Mouse (Mus musculus): ENCODE measurements around the gene Slc15a5. TPM values are rescaled to one million over a fixed set of nuclear protein-coding genes. Genes with fewer than 3 reads are reported as not detected.
"Not testable (repeated sequence)": the region's sequence is repeated elsewhere in the genome, so short reads cannot be mapped to it uniquely, and the experiment has no call there.

The Slc15a5 gene
- not detected in 2 replicates for polyA plus RNA-seq (2015; fragmentation: Nextera tagmentation; extraction: Ambion mirVana)

DNA sequence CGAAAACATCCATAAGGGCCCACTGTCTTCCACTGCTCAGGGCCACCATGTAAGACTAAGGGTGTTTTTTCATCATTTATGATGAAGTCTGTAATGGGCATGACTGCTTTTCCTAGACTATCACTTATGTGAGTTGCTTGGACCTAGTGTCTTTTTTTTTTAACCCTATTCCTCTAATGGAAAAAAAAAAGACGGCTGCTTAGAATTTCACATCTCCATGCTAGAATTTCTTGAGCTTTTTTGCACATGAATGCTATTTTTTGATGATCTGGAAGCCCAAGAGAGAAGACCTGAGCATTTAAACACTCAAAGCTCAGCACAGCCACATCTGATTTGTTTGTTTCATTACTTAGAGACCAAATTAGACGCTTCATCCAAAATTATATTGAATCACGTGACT lies at the start of gene Slc15a5:
TSS of gene Slc15a5 (minus strand) at position 101 of the 400 bp plus-strand sequence.
- WGBS = 88% methylated on average over 4 of the region's 4 CpGs
- H3K4me1 ChIP-seq (replicated peaks) = no peaks in the 10 kb centered on the region
- no peak for ATAC-seq

DNA sequence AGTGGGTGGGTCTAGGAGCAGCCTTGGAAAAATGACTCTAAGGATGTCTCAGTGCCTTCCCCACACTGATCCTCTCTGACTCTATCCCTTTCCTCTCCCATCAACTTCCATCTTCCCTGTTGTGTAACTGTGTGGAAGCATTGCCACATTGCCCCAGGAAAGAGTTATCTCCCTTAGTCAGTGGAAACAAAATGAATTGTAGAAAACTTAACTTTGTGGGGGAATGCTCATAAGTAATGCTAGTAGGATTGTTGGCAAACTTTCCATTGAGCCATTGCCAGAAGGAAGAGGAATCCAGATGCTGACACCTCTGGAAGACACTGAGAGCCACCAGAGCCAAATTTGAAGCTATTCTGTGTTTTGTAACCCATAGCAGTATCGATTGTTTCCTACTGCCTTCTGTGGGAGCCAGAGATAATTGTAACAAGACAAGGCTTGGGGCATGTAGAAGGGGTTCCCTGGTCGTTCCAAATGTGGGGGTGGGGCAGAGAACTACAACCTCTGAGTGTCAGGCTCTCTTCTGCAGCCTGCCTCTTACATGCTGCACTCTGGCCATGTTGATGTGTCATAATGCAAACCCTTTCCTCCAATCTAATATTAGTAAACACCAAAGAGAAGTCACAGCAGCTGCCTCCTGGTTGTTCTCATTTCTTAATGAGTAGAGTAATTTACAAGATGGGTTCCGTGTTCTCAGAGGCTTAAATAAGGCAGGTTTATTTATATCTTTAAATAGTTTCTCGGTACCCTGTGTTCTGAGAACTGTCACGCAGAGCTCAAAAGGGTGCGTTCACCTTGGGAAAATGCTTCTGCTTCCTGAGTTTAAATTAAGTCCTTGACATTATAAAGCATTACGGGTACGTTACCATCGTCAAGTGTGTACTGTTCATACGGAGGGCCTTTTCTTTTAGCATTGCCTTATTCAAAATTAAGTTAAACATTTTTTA lies 48.9 kb upstream of the Slc15a5 start:
- no peak for ATAC-seq
- Histone ChIP-seq H3K36me3 (no peaks in the 10 kb centered on the region), H3K4me1 (replicated peaks) (no peaks in the 10 kb centered on the region), H3K27me3 (replicated peaks) (no peaks in the 10 kb centered on the region), H3K9me3 (no peaks in the 10 kb centered on the region), H3K4me3 (replicated peaks) (no peak overlapping the region), H3K4me2 (replicated peaks) (no peak overlapping the region), H3K9ac (no peak overlapping the region), H3K27ac (no peak overlapping the region)
- WGBS = 56% methylated on average over 10 of the region's 10 CpGs

More for the DNA sequence above, at the start of gene Slc15a5:
- H3K27me3 ChIP-seq (replicated peaks) = no peaks in the 10 kb centered on the region
- no peak within 1 kb of the TSS for H3K9ac ChIP-seq
- no peak within 1 kb of the TSS for H3K4me3 ChIP-seq (replicated peaks)
- H3K36me3 ChIP-seq = no peaks in the 10 kb centered on the region
- no peak within 1 kb of the TSS for H3K4me2 ChIP-seq (replicated peaks)
- no peak within 1 kb of the TSS for H3K27ac ChIP-seq
- no peaks in the 10 kb centered on the region for H3K9me3 ChIP-seq

DNA sequence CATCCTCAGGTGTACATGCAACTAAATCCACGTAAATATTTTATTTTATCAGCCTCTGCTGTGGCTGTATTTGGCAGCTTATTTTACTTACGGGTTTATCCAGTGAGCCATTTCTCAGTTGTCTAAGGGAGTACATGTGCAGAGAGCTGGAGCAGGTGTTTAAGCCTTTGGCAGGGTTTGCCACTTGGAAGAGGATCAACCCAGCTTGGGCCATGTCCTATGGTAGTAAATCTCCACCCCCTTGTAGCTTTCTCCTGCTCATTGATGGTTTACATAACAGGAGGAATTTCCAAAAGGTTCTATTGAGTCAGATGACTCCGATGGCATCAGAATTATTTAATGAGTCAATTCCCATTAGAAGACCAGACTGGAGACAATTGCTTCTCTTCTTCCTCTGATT lies 37.8 kb upstream of the Slc15a5 start:
- H3K9me3 ChIP-seq = no peaks in the 10 kb centered on the region
- 75% methylated on average over 3 of the region's 3 CpGs for WGBS
- no peaks in the 10 kb centered on the region for H3K36me3 ChIP-seq
- H3K27ac ChIP-seq = no peak overlapping the region
- H3K27me3 ChIP-seq (replicated peaks) = no peaks in the 10 kb centered on the region
- no peaks in the 10 kb centered on the region for H3K4me1 ChIP-seq (replicated peaks)
- no peak overlapping the region for H3K9ac ChIP-seq
- no peak overlapping the region for H3K4me2 ChIP-seq (replicated peaks)
- ATAC-seq = no peak
- H3K4me3 ChIP-seq (replicated peaks) = no peak overlapping the region

DNA sequence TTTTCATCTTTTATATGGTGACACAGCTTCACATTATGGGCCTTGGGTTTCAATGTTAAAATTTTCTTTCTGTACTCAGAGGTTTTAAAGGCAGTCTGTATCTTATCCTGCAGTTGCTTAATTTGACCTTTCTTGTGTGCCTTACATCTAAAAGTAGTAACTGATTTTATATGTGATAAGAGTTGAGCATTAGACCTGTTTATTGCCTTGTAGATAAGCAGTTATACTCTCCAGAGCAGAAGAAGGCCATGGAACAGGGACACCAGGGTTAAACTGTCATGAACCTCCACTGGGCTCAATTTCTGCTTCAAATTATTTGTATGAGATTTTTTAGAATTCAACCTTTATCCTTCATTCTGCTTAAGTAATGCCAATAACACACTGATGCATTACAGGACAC lies 24.8 kb upstream of the Slc15a5 start:
- H3K27ac ChIP-seq = no peak overlapping the region
- no peaks in the 10 kb centered on the region for H3K9me3 ChIP-seq
- no peak overlapping the region for H3K9ac ChIP-seq
- H3K4me3 ChIP-seq (replicated peaks) = no peak overlapping the region
- H3K4me2 ChIP-seq (replicated peaks) = no peak overlapping the region
- peak; percentile 87 for ATAC-seq
- H3K36me3 ChIP-seq = no peaks in the 10 kb centered on the region
- H3K27me3 ChIP-seq (replicated peaks) = no peaks in the 10 kb centered on the region
- no peaks in the 10 kb centered on the region for H3K4me1 ChIP-seq (replicated peaks)

DNA sequence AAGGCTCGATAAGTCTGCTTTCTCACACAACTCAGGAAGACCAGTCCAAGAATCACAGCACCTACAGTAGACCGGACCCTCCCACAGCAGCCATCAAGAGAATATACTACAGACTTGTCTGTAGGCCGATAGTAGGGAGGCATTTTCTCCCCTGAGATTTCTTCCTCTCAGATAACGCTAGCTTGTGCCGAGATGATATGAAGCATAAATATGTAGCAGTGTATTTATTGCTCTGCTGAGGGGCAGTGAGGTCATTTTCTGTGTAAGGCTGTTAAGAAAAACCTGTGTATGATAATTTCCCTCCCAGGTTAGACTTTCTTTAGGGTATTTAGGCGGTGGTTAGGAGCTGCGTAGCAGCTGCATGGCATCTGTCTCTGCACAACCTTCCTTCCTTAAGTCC lies 23.2 kb upstream of the Slc15a5 start:
- Histone ChIP-seq H3K36me3 (no peaks in the 10 kb centered on the region), H3K4me1 (replicated peaks) (no peaks in the 10 kb centered on the region), H3K27me3 (replicated peaks) (no peaks in the 10 kb centered on the region), H3K27ac (no peak overlapping the region), H3K9me3 (no peaks in the 10 kb centered on the region), H3K9ac (no peak overlapping the region), H3K4me2 (replicated peaks) (no peak overlapping the region), H3K4me3 (replicated peaks) (no peak overlapping the region)
- 53% methylated on average over 7 of the region's 7 CpGs for WGBS
- peak; percentile 66; the same call in 1 of the 2 replicates for ATAC-seq

DNA sequence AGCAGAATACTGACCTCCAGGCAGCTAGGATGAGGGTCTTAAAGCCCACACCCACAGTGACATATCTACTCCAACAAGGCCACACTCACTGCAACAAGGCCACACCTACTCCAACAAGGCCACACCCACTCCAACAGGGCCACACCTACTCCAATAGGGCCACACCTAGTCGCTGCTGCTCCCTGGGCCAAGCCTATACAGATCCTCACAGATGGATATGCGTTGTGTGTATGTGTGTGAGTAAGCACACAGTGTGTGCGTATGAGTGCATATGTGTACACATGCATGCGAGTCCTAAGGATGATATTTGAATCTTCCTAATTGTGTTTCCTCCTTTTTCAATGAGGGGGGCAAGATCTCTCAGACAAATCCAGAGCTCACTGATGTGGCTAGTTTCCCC lies 22.1 kb upstream of the Slc15a5 start:
- H3K36me3 ChIP-seq = no peaks in the 10 kb centered on the region
- ATAC-seq = no peak; the same call in 1 of the 2 replicates
- no peak overlapping the region for H3K4me2 ChIP-seq (replicated peaks)
- 88% methylated on average over 4 of the region's 4 CpGs for WGBS
- no peaks in the 10 kb centered on the region for H3K27me3 ChIP-seq (replicated peaks)
- no peaks in the 10 kb centered on the region for H3K9me3 ChIP-seq
- no peak overlapping the region for H3K9ac ChIP-seq
- no peak overlapping the region for H3K4me3 ChIP-seq (replicated peaks)
- no peak overlapping the region for H3K27ac ChIP-seq
- no peaks in the 10 kb centered on the region for H3K4me1 ChIP-seq (replicated peaks)

DNA sequence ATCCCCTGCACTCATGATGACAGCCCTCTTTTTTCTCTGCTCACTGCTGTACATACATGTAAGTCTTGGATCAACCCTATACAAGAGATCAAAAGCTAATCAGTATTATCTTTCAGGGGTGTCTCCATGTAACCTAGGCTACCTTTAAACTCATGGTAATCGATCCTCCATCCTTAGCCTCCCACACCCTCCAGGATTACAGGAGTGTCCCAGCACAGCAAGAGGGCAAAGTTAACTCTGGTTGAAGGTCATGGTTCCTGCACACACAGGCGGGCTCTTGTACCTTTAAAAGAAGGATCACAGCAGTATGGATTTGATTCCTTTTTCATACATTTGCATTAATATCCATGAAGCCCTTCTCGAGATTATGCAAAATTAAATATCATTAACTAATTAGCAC lies 19.9 kb upstream of the Slc15a5 start:
- no peaks in the 10 kb centered on the region for H3K27me3 ChIP-seq (replicated peaks)
- WGBS = 70% methylated on average over 3 of the region's 3 CpGs
- no peak for ATAC-seq
- H3K9ac ChIP-seq = no peak overlapping the region
- H3K36me3 ChIP-seq = no peaks in the 10 kb centered on the region
- no peak overlapping the region for H3K4me2 ChIP-seq (replicated peaks)
- no peaks in the 10 kb centered on the region for H3K4me1 ChIP-seq (replicated peaks)
- H3K4me3 ChIP-seq (replicated peaks) = no peak overlapping the region
- H3K9me3 ChIP-seq = no peaks in the 10 kb centered on the region
- no peak overlapping the region for H3K27ac ChIP-seq

DNA sequence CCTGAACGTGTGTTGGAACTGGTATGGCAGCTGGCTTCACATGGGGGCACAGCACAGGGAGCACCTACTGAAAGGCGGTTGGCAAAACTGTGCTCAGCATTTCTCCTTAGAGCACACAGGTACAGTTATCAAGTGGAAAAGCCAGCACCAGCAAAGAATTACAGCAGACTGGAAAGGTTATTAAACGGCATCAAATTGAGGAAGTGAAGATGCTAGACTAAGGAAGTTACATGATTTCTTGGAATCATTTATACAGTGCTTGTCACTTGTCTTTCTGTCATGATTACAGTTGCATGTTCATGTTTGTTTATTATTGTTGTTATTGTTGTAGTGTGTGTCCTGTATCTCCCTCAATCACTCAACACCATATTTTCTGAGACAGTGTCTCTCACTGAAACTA lies 15.3 kb upstream of the Slc15a5 start:
- ATAC-seq = no peak
- WGBS = 84% methylated on average over 3 of the region's 3 CpGs
- no peaks in the 10 kb centered on the region for H3K36me3 ChIP-seq
- no peak overlapping the region for H3K27ac ChIP-seq
- no peak overlapping the region for H3K9ac ChIP-seq
- no peak overlapping the region for H3K4me3 ChIP-seq (replicated peaks)
- H3K4me1 ChIP-seq (replicated peaks) = no peaks in the 10 kb centered on the region
- no peaks in the 10 kb centered on the region for H3K9me3 ChIP-seq
- no peaks in the 10 kb centered on the region for H3K27me3 ChIP-seq (replicated peaks)
- H3K4me2 ChIP-seq (replicated peaks) = no peak overlapping the region

DNA sequence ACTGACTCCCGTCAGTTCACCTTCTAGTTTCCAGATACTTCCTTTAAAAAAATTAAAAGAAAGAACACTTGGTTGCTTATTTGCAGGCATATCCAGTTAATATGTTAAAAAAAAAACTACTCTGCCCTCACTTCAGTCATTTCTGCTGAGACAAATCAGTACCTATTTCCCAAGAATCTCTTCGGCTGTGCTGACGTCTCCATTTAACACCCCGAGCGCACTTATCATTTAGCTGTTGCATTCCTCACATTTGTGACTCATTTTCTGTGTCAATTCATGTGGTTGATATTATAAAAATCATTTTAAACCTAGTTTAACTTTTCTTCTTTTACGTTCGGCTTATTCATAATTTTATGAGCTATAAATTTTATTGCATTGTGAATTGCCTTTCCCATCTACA lies 12.7 kb upstream of the Slc15a5 start:
- H3K9ac ChIP-seq = no peak overlapping the region
- 53% methylated on average over 7 of the region's 7 CpGs for WGBS
- H3K4me1 ChIP-seq (replicated peaks) = no peaks in the 10 kb centered on the region
- 0 out of 2 replicates have a peak overlapping the region, but pooled peaks have one; percentile 48 for H3K27ac ChIP-seq
- 0 out of 2 replicates have a peak overlapping the region, but pooled peaks have one; percentile 25 for H3K4me2 ChIP-seq (replicated peaks)
- ATAC-seq = peak; percentile 64
- H3K9me3 ChIP-seq = no peaks in the 10 kb centered on the region
- no peak overlapping the region for H3K4me3 ChIP-seq (replicated peaks)
- no peaks in the 10 kb centered on the region for H3K36me3 ChIP-seq
- H3K27me3 ChIP-seq (replicated peaks) = no peaks in the 10 kb centered on the region

DNA sequence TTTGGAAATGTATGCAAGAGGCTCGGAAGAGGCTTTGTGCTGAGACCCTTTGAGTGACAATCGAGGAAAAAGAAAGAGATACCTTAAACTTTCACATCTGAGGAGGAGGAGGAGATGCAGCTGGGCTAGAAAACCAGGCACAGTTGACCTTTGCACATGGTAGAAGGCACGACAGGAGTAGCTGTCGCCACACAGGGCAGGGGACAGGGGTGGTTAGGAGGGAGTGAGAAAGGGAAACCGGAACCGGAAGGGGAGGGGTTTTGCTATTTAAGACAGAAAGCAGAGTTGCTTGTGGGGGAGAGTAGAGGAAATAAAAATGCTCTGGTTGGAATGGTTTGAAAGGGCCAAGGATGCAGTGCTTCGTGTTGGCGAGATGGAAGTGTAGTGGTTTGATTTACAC lies 9.4 kb upstream of the Slc15a5 start:
- WGBS = 55% methylated on average over 8 of the region's 8 CpGs
- Histone ChIP-seq H3K9ac (no peak overlapping the region), H3K27ac (no peak overlapping the region), H3K4me2 (replicated peaks) (no peak overlapping the region), H3K27me3 (replicated peaks) (no peaks in the 10 kb centered on the region), H3K9me3 (no peaks in the 10 kb centered on the region), H3K36me3 (no peaks in the 10 kb centered on the region), H3K4me3 (replicated peaks) (no peak overlapping the region), H3K4me1 (replicated peaks) (no peaks in the 10 kb centered on the region)
- ATAC-seq = peak; percentile 55

DNA sequence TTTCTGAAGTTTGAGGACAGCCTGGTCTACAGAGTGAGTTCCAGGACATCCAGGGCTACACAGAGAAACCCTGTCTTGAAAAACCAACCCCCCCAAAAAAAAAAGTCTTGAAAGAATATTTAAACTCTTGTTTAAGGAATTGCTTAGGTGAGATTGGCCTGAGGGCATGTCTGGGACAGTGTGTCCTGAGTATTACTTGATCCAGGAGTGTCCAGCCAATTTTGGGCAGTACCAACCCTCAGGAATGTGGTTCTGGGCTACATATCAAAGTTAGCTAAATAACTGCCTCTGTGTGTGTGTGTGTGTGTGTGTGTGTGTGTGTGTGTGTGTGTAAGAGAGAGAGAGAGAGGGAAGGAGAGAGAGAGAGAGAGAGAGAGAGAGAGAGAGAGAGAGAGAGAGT lies 6.7 kb upstream of the Slc15a5 start:
- ATAC-seq; H3K9me3 ChIP-seq; H3K27ac ChIP-seq; H3K36me3 ChIP-seq; H3K4me3 ChIP-seq (replicated peaks); H3K9ac ChIP-seq; H3K27me3 ChIP-seq (replicated peaks); H3K4me1 ChIP-seq (replicated peaks); H3K4me2 ChIP-seq (replicated peaks): not testable (repeated sequence)

DNA sequence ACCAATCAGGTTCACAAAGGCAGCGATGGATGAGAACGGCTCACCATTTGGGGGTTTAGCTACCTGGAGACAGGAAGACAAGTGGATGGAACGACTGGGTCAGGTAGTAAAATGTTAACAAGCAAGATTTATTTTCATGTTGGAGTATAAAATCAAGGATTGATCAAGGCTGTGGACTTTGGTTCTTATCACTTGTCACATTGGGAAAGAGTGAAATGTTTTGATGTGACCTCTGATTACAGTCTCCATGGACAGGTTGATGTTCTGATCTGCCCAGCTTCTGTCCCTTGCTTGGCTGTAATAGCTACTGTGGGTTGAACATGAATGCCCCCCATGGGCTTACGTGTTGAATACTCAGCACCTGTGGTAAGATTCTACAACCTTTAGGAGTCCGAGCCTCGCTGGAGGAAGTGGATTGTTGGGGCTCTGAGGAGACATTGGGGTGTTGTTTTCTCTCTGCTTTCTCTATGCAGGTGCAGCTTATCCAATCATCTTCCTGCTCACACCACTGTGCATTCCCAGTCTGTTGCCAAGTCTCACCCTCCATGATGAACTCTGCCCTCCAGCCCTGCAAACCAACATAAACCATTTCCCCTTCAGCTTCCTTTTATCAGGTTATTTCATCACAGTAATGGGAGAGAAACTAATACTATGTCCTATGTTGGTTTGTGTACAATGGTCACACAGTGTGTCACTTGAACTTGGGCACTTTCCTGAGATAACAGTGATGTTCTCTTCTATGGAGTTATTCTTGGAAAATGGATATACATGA lies 1.2 kb upstream of the Slc15a5 start:
- WGBS = 87% methylated on average over 6 of the region's 6 CpGs
- Histone ChIP-seq H3K4me1 (replicated peaks) (no peaks in the 10 kb centered on the region), H3K27me3 (replicated peaks) (no peaks in the 10 kb centered on the region), H3K9ac (no peak overlapping the region), H3K4me2 (replicated peaks) (no peak overlapping the region), H3K27ac (no peak overlapping the region), H3K9me3 (no peaks in the 10 kb centered on the region), H3K36me3 (no peaks in the 10 kb centered on the region), H3K4me3 (replicated peaks) (no peak overlapping the region)
- peak; percentile 57 for ATAC-seq
